Mouse (Mus musculus) limb, embryonic 11.5 days (tissue): ENCODE results near the gene Slc17a3. TPM values are rescaled to one million over a fixed set of nuclear protein-coding genes. Genes with fewer than 3 reads are reported as not detected.

ENCODE experiments used
- ATAC-seq: fragments of 200-750 bp; cut with Nextera tagmentation; 2 replicates; pipeline ENCODE4 v1.8.0; 2017; ENCODE audit warnings: low read depth; ENCODE audit not compliant: insufficient number of reproducible peaks, low FRiP score, low TSS enrichment
- DNase-seq: peaks from one replicate; pipeline ENCODE4 v3.0.0-alpha.2; 2015; ENCODE audit warnings: low spot score
- H3K27ac ChIP-seq: fragments of 300-500 bp; sonication (generic); replicated peaks from 2 replicates; pipeline ENCODE4 v1.5.1; 2014; ENCODE audit warnings: low read depth, mild to moderate bottlenecking, low read length
- H3K27me3 ChIP-seq: fragments of 300-500 bp; sonication (generic); 2 replicates; pipeline ENCODE4 v1.6.1; 2014; ENCODE audit warnings: mild to moderate bottlenecking, low read length, mixed read lengths; ENCODE audit not compliant: control insufficient read depth, insufficient read depth
- H3K36me3 ChIP-seq: fragments of 300-500 bp; sonication (generic); 2 replicates; pipeline ENCODE4 v1.6.1; 2014; ENCODE audit warnings: mild to moderate bottlenecking, low read length, moderate library complexity, mixed read lengths; ENCODE audit not compliant: control insufficient read depth, insufficient read depth
- H3K4me1 ChIP-seq: fragments of 300-500 bp; sonication (generic); 2 replicates; pipeline ENCODE4 v1.6.1; 2014; ENCODE audit warnings: low read length, mixed read lengths; ENCODE audit not compliant: control insufficient read depth, insufficient read depth
- H3K4me2 ChIP-seq: fragments of 300-500 bp; sonication (generic); 2 replicates; pipeline ENCODE4 v1.6.1; 2014; ENCODE audit warnings: low read depth, mild to moderate bottlenecking, moderate library complexity; ENCODE audit not compliant: severe bottlenecking
- H3K4me3 ChIP-seq: fragments of 300-500 bp; sonication (generic); 2 replicates; pipeline ENCODE4 v1.5.1; 2014; ENCODE audit warnings: low read depth, low read length
- H3K9ac ChIP-seq: fragments of 300-500 bp; sonication (generic); 2 replicates; pipeline ENCODE4 v1.6.1; 2014; ENCODE audit warnings: mild to moderate bottlenecking, low read length
- H3K9me3 ChIP-seq: fragments of 300-500 bp; sonication (generic); 2 replicates; pipeline ENCODE4 v1.6.1; 2016; ENCODE audit warnings: low read length; ENCODE audit not compliant: control insufficient read depth
- WGBS: fragments of 180-500 bp; shearing (Covaris S2); extraction: QIAGEN DNeasy Blood & Tissue Kit; methylation state at CpG from one replicate; pipeline ENCODE4 v1.1.7; 2014; 5-methylcytosine and 5-hydroxymethylcytosine counted together
- polyA plus RNA-seq: library from polyadenylated mRNA; unstranded; fragments of >200 nt; fragmentation: Nextera tagmentation; extraction: Ambion mirVana; gene quantifications from 2 replicates; pipeline ENCODE4 v1.2.1, GENCODE M21; 2014

Gene Slc17a3
- polyA plus RNA-seq, result not detected in 2 replicates

DNA sequence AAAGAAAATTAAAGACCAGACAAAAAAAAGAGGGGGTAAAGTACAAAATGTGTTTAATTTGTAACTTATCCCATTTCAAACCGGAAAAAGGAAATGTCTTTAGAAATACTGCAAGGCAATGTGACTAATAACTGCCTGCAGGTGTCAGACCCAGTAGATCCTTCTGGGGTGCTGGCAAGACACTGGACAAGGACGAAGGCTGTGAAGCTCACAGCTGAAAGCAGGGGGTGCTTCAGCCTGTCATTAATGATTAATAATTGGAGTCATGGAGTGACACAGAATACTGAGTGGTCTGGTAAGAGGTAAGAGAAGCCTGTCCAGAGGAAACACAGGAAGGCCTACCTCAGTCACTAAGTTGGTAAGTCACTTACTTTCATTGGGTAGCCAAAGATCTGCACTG, at the start of gene Slc17a3:
TSS of gene Slc17a3 (plus strand) at position 127 of the 400 bp plus-strand sequence.
- DNase-seq (no peak), ATAC-seq (no peak)
- no peak within 1 kb of the TSS for H3K9ac ChIP-seq
- 80% methylated on average over 2 of the region's 2 CpGs for WGBS
- H3K27ac ChIP-seq, result no peak within 1 kb of the TSS
- no peaks in the 10 kb centered on the region for H3K27me3 ChIP-seq
- H3K36me3 ChIP-seq, result no peaks in the 10 kb centered on the region
- no peak within 1 kb of the TSS for H3K4me2 ChIP-seq
- no peak within 1 kb of the TSS for H3K4me3 ChIP-seq
- no peaks in the 10 kb centered on the region for H3K4me1 ChIP-seq
- H3K9me3 ChIP-seq, result no peaks in the 10 kb centered on the region

DNA sequence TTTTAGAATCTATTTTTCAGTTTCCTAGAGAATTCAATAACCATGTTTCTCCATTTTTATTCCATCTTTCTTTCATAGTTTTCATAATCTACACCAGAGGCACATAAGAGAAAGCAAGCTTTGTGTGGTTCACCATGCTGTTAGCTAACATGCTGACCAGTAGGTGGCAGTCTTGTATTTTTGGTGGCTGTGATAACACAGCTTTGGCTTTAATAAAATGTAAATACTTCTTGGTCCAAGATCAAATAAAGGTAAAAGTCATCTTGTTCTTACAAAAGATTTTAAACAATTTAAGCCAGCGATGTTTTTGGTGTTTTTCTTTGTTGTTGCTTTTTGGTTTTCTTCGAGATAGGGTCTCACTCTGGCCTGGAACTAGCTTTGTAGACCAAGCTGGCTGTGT, 46.7 kb upstream of the Slc17a3 start:
- no peaks in the 10 kb centered on the region for H3K27me3 ChIP-seq
- H3K4me2 ChIP-seq, result no peak overlapping the region
- WGBS, result 53% methylated on average over 2 of the region's 2 CpGs
- H3K4me1 ChIP-seq, result no peaks in the 10 kb centered on the region
- no peaks in the 10 kb centered on the region for H3K36me3 ChIP-seq
- no peak overlapping the region for H3K4me3 ChIP-seq
- H3K27ac ChIP-seq, result no peak overlapping the region
- DNase-seq (peak; percentile 57), ATAC-seq (no peak)
- H3K9ac ChIP-seq, result no peak overlapping the region
- H3K9me3 ChIP-seq, result no peaks in the 10 kb centered on the region

DNA sequence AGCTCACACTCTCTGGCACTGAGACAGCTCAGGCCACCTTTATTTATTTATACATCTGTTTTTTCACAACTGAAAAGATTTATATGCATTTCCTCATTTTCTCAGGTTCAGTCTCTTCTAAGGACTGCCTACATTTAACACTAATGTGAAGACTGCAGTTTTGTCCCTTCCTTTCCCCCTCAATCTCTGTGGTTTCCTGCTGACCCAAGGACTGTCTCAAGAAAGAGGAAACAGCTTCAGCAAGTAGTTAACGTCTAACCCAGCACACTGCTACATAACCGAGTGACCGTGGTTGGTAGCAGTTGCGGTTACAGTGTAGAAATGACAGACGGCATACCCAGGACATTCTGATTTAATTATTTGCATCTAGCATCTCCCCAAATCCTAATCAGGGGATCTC, 39.8 kb upstream of the Slc17a3 start:
- 55% methylated on average over 5 of the region's 5 CpGs for WGBS
- Histone ChIP-seq H3K9ac (no peak overlapping the region), H3K4me3 (no peak overlapping the region), H3K36me3 (no peaks in the 10 kb centered on the region), H3K4me1 (peaks cover 10% of the 10 kb centered on the region), H3K4me2 (no peak overlapping the region), H3K9me3 (no peaks in the 10 kb centered on the region), H3K27me3 (no peaks in the 10 kb centered on the region), H3K27ac (no peak overlapping the region)
- ATAC-seq (no peak), DNase-seq (no peak)

DNA sequence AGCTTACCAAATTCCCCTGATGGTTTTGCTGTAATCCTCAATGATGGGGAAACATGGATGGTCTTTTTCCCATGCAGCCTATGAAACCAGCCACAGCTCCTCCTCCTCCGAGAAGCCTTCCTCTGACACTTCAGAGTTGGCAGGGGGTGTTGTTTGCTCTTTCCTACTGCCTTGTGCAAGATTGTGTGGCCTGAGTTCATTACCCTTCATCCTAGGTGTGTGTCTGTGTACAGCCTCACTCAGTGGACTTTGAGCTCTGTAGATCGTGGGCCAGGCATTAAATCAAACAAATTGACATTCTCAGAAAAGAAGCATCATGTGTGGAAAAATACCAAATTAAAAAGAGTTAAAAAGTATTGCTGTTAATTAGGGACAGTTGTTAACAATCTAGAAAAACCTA, 34.7 kb upstream of the Slc17a3 start:
- H3K9me3 ChIP-seq, result no peaks in the 10 kb centered on the region
- H3K27ac ChIP-seq, result no peak overlapping the region
- H3K36me3 ChIP-seq, result no peaks in the 10 kb centered on the region
- no peak for DNase-seq
- no peak overlapping the region for H3K9ac ChIP-seq
- WGBS, result 74% methylated on average over 2 of the region's 2 CpGs
- no peaks in the 10 kb centered on the region for H3K4me1 ChIP-seq
- ATAC-seq, result no peak
- no peaks in the 10 kb centered on the region for H3K27me3 ChIP-seq
- no peak overlapping the region for H3K4me2 ChIP-seq
- no peak overlapping the region for H3K4me3 ChIP-seq

- H3K4me2 ChIP-seq, result no peak within 1 kb of the TSS
- H3K4me3 ChIP-seq, result no peak within 1 kb of the TSS
- no peaks in the 10 kb centered on the region for H3K4me1 ChIP-seq
- H3K27ac ChIP-seq, result no peak within 1 kb of the TSS
- H3K9me3 ChIP-seq, result no peaks in the 10 kb centered on the region
- no peak for DNase-seq
- 86% methylated on average over 15 of the region's 15 CpGs for WGBS
- ATAC-seq, result no peak
- H3K9ac ChIP-seq, result no peak within 1 kb of the TSS
- no peaks in the 10 kb centered on the region for H3K27me3 ChIP-seq
- no peaks in the 10 kb centered on the region for H3K36me3 ChIP-seq
Observed at GRCm38 (mm10) chr13:23806422-23807052, 32.7 kb upstream of the Slc17a3 start, which contains the start of gene Slc17a2. Gene Slc17a2 (plus strand): TSS chr13:23806993.

GRCm38 (mm10) chr13:23816148-23816547, 23.1 kb upstream of the Slc17a3 start:
- ATAC-seq, result no peak
- Histone ChIP-seq H3K4me3 (no peak overlapping the region), H3K27ac (no peak overlapping the region), H3K36me3 (no peaks in the 10 kb centered on the region), H3K27me3 (no peaks in the 10 kb centered on the region), H3K9me3 (no peaks in the 10 kb centered on the region), H3K4me2 (no peak overlapping the region), H3K4me1 (no peaks in the 10 kb centered on the region), H3K9ac (no peak overlapping the region)
- DNase-seq, result no peak
- 85% methylated on average over 2 of the region's 2 CpGs for WGBS

DNA sequence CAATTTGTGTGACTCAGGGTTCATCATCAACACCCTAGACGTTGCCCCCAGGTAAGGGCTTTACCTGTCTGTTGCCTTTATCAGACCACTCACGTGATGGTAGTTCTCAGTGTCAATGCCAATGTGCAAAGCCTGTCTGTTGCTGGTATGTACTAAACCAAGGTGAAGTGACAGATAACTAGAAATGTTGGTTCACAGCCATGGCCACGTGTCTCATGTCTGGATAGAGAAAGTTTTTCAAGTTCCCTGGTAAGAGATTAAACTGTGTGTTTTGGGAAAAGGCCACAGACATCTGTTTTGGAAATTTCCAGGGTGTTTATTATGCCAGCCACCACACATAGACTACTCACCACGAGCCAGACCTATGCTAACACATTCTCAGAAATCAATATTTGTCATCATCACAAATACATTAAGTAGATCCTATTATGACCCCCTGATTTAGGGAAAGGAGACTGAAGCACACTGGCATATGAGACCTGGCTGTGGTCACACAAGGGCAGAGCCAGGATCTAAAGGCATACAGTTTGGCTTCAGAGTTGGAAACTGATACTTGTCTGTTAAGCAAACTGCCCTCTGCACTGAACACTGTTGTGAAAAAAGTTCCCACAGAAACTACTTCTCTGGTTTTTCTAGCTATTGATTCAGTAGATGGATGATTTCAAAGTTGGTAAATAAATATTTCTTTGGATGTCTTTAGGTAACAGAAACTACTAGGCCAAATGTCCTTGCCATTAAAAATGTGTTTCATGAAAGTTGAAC, 18.9 kb upstream of the Slc17a3 start:
- no peaks in the 10 kb centered on the region for H3K36me3 ChIP-seq
- no peak for ATAC-seq
- H3K4me3 ChIP-seq, result no peak overlapping the region
- H3K9ac ChIP-seq, result no peak overlapping the region
- no peaks in the 10 kb centered on the region for H3K27me3 ChIP-seq
- H3K27ac ChIP-seq, result no peak overlapping the region
- no peak overlapping the region for H3K4me2 ChIP-seq
- DNase-seq, result no peak
- 76% methylated on average over 4 of the region's 4 CpGs for WGBS
- no peaks in the 10 kb centered on the region for H3K4me1 ChIP-seq
- H3K9me3 ChIP-seq, result no peaks in the 10 kb centered on the region

GRCm38 (mm10) chr13:23822213-23822612, 17.0 kb upstream of the Slc17a3 start:
- Histone ChIP-seq H3K4me1 (no peaks in the 10 kb centered on the region), H3K27ac (no peak overlapping the region), H3K27me3 (no peaks in the 10 kb centered on the region), H3K4me3 (no peak overlapping the region), H3K36me3 (no peaks in the 10 kb centered on the region), H3K9me3 (no peaks in the 10 kb centered on the region), H3K9ac (no peak overlapping the region), H3K4me2 (no peak overlapping the region)
- DNase-seq (no peak), ATAC-seq (no peak)
- 88% methylated on average over 3 of the region's 3 CpGs for WGBS
